Mouse (Mus musculus): ENCODE data around the gene Oasl2. TPM values are rescaled to one million over a fixed set of nuclear protein-coding genes. Genes with fewer than 3 reads are reported as not detected.
A peak's percentile ranks its signal among the peaks of the same experiment; 100 is the strongest.
"Not testable (repeated sequence)": the region's sequence is repeated elsewhere in the genome, so short reads cannot be mapped to it uniquely, and the experiment has no call there.

Gene Oasl2
- polyA plus RNA-seq, 1 experiment from 2014 or later = 9.2 TPM

- H3K27ac ChIP-seq; ATAC-seq (ENCODE audit: borderline replicate concordance, extremely low read depth, low FRiP score, low TSS enrichment); H3K4me3 ChIP-seq; H3K9me3 ChIP-seq; H3K9ac ChIP-seq; H3K4me1 ChIP-seq; H3K36me3 ChIP-seq; H3K4me2 ChIP-seq; H3K27me3 ChIP-seq: not testable (repeated sequence)
- WGBS = 73% methylated on average over 6 of the region's 7 CpGs
These were observed 14.4 kb upstream of the Oasl2 start for GRCm38 (mm10) chr5:114882319-114882718.

DNA sequence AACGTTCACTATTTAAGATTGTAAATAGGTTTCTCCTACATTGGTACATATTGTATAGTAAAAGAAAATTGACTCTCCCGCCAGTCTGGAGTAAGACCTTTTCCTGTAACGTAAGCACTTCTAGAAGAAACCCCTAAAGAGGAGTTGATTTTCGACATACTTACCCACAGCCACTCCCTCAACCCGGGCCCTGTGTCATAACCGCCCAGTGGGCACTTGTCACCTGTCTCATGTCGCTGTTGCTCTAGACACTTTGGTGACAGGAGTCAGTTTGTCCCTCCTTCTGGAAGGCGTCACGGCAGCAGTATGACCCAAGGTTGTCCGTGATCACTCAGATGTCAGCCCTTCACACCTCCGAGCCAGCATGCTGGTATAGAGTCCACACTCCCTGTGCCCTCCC lies 13.7 kb upstream of the Oasl2 start:
- no peaks in the 10 kb centered on the region for H3K9me3 ChIP-seq
- 69% methylated on average over 11 of the region's 11 CpGs for WGBS

DNA sequence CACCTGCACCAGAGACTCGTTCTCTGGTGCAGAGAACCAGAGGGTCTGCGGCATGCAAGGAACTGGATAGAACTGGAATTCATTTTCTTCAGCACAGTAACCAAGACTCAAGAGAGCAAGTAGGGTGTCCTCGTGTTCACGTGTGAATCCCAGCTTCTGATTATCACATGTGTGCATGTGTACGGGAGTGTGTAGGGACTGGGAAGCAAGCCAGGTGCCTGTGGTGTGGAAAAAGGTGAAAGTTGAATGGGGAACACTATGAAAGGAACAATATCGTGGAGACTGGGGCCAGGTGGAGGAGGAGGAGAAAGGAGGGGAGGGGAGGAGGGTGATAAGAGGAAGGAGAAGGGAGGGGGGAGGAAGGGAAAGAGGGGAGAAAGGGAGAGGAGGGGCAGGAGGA lies 9.9 kb upstream of the Oasl2 start:
- no peak overlapping the region for H3K4me3 ChIP-seq
- H3K36me3 ChIP-seq = no peaks in the 10 kb centered on the region
- no peaks in the 10 kb centered on the region for H3K27me3 ChIP-seq
- no peak for ATAC-seq (ENCODE audit: borderline replicate concordance, extremely low read depth, low FRiP score, low TSS enrichment)
- WGBS = 73% methylated on average over 6 of the region's 6 CpGs
- no peak overlapping the region for H3K9ac ChIP-seq
- no peak overlapping the region for H3K4me2 ChIP-seq
- no peaks in the 10 kb centered on the region for H3K9me3 ChIP-seq
- no peaks in the 10 kb centered on the region for H3K4me1 ChIP-seq
- no peak overlapping the region for H3K27ac ChIP-seq

More for the DNA sequence above, 13.7 kb upstream of the Oasl2 start:
- no peak overlapping the region for H3K4me3 ChIP-seq
- no peaks in the 10 kb centered on the region for H3K27me3 ChIP-seq
- no peaks in the 10 kb centered on the region for H3K36me3 ChIP-seq
- no peak overlapping the region for H3K4me2 ChIP-seq
- no peaks in the 10 kb centered on the region for H3K4me1 ChIP-seq
- H3K9ac ChIP-seq = no peak overlapping the region
- no peak overlapping the region for H3K27ac ChIP-seq
- no peak; the same call in 1 of the 2 replicates for ATAC-seq (ENCODE audit: borderline replicate concordance, extremely low read depth, low FRiP score, low TSS enrichment)

GRCm38 (mm10) chr5:114888995-114889394 lies 7.7 kb upstream of the Oasl2 start:
- H3K36me3 ChIP-seq = no peaks in the 10 kb centered on the region
- H3K4me3 ChIP-seq = no peak overlapping the region
- H3K4me1 ChIP-seq = no peaks in the 10 kb centered on the region
- no peaks in the 10 kb centered on the region for H3K9me3 ChIP-seq
- no peak overlapping the region for H3K27ac ChIP-seq
- no peaks in the 10 kb centered on the region for H3K27me3 ChIP-seq
- ATAC-seq (ENCODE audit: borderline replicate concordance, extremely low read depth, low FRiP score, low TSS enrichment) = no peak
- 80% methylated on average over 2 of the region's 2 CpGs for WGBS
- H3K9ac ChIP-seq = no peak overlapping the region
- no peak overlapping the region for H3K4me2 ChIP-seq

GRCm38 (mm10) chr5:114895542-114895941 lies 1.2 kb upstream of the Oasl2 start:
- Histone ChIP-seq H3K9ac (no peak overlapping the region), H3K27ac (no peak overlapping the region), H3K9me3 (no peaks in the 10 kb centered on the region), H3K4me2 (no peak overlapping the region), H3K36me3 (no peaks in the 10 kb centered on the region), H3K4me1 (peaks cover 13% of the 10 kb centered on the region; the same call in 1 of the 2 replicates), H3K4me3 (no peak overlapping the region), H3K27me3 (no peaks in the 10 kb centered on the region)
- WGBS = 70% methylated on average over 4 of the region's 4 CpGs
- ATAC-seq (ENCODE audit: borderline replicate concordance, extremely low read depth, low FRiP score, low TSS enrichment) = no peak

DNA sequence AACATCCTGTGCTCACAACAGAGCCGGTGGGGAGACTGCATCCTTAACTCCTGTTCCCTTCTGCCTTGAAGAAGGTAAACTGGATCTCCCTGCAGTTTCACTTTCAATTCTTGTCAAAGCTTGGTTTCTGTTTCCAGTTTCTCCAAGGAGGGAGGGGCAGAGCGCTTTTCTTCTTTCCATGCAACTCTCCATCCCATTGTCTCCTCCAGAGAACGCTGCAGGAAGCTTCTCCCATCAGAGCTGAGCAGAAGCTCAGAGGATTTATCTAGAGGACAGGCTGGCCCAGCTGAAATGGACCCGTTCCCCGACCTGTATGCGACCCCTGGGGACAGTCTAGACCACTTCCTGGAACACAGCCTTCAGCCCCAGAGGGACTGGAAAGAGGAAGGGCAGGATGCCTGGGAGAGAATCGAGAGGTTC lies 648 bp downstream of the Oasl2 start:
- Histone ChIP-seq H3K27ac (no peak overlapping the region), H3K4me1 (peaks cover 13% of the 10 kb centered on the region; the same call in 1 of the 2 replicates), H3K9me3 (no peaks in the 10 kb centered on the region), H3K36me3 (no peaks in the 10 kb centered on the region), H3K4me2 (peak overlapping the region; percentile 49), H3K9ac (peak overlapping the region; percentile 21; the same call in 1 of the 2 replicates), H3K4me3 (peak overlapping the region; percentile 32), H3K27me3 (no peaks in the 10 kb centered on the region)
- WGBS = 8% methylated on average over 7 of the region's 7 CpGs
- ATAC-seq (ENCODE audit: borderline replicate concordance, extremely low read depth, low FRiP score, low TSS enrichment) = no peak

- Histone ChIP-seq H3K27ac (no peak overlapping the region), H3K4me2 (no peak overlapping the region), H3K4me1 (peaks cover 13% of the 10 kb centered on the region; the same call in 1 of the 2 replicates), H3K36me3 (no peaks in the 10 kb centered on the region), H3K27me3 (no peaks in the 10 kb centered on the region), H3K9me3 (no peaks in the 10 kb centered on the region), H3K4me3 (no peak overlapping the region), H3K9ac (no peak overlapping the region)
- no peak for ATAC-seq (ENCODE audit: borderline replicate concordance, extremely low read depth, low FRiP score, low TSS enrichment)
- 66% methylated on average over 7 of the region's 7 CpGs for WGBS
These were observed 2.1 kb downstream of the Oasl2 start for GRCm38 (mm10) chr5:114898857-114899256.

DNA sequence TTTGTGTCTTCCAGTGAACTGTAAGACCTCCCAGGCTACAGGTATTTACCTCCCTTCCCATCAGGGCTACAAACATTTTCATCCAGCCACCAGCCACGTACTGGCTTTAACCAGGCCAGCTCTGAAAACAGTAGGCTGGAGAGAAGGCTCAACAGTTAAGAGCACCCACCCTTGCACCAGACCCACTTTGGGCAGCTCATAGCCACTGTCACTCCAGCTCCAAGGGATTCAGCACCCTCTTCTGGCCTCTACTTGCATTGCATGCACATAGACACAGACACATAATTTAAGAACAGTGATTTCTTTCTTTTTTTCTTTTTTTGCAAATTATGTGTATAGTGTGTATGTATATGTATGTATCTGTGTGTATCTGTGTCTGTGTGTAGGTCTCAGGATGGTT lies 5.7 kb downstream of the Oasl2 start:
- H3K36me3 ChIP-seq = no peaks in the 10 kb centered on the region
- ATAC-seq (ENCODE audit: borderline replicate concordance, extremely low read depth, low FRiP score, low TSS enrichment) = no peak
- no peak overlapping the region for H3K9ac ChIP-seq
- no peaks in the 10 kb centered on the region for H3K9me3 ChIP-seq
- no peak overlapping the region for H3K4me3 ChIP-seq
- WGBS = 33% methylated on average over 1 of the region's 1 CpGs
- H3K4me2 ChIP-seq = no peak overlapping the region
- H3K4me1 ChIP-seq = 0 out of 2 replicates have a peak, but pooled peaks cover 5% of the 10 kb centered on the region
- H3K27ac ChIP-seq = no peak overlapping the region
- H3K27me3 ChIP-seq = no peaks in the 10 kb centered on the region

DNA sequence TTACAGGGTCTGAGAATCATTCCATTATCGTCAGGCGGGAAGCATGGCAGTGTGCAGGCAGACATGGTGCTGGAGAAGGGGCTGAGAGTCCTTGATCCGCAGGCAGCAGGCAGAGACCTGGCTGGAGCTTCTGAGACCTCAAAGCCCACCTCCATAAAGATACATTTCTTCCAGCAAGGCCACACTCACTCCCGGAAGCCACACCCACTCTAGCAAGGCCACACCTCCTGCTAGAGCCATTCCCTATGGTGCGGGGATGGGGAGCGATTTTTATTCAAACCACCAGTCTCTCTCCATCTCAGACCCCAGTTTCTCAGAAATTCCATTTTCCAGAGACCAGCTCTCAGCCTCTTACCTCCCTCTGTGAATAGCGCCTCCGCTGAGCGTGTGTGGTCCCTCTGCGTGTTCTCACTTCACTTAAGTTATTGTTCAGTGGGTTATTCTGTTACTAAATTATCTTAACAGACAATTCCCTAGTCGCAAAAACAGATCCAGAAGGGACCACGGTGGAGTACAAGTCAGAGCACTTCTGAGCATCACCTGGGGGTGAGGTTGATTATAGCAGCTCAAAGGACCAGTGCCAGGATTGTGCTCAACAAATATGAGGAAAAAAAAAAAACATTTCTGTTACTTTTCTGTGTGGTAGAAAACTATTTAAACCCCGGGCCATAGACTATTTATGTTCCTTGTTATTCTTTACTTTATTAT lies 12.0 kb downstream of the Oasl2 start:
- Histone ChIP-seq H3K9ac (no peak overlapping the region), H3K27ac (no peak overlapping the region), H3K4me3 (no peak overlapping the region), H3K4me1 (no peaks in the 10 kb centered on the region), H3K36me3 (no peaks in the 10 kb centered on the region), H3K4me2 (no peak overlapping the region), H3K9me3 (no peaks in the 10 kb centered on the region), H3K27me3 (no peaks in the 10 kb centered on the region)
- WGBS = 51% methylated on average over 13 of the region's 13 CpGs
- ATAC-seq (ENCODE audit: borderline replicate concordance, extremely low read depth, low FRiP score, low TSS enrichment) = no peak

- Histone ChIP-seq H3K4me3 (no peak overlapping the region), H3K9ac (no peak overlapping the region), H3K9me3 (no peaks in the 10 kb centered on the region), H3K36me3 (no peaks in the 10 kb centered on the region), H3K4me1 (no peaks in the 10 kb centered on the region), H3K4me2 (no peak overlapping the region), H3K27me3 (no peaks in the 10 kb centered on the region), H3K27ac (no peak overlapping the region)
- ATAC-seq (ENCODE audit: borderline replicate concordance, extremely low read depth, low FRiP score, low TSS enrichment) = no peak
- 57% methylated on average over 4 of the region's 4 CpGs for WGBS
These were observed 16.9 kb downstream of the Oasl2 start for GRCm38 (mm10) chr5:114913686-114914085.

DNA sequence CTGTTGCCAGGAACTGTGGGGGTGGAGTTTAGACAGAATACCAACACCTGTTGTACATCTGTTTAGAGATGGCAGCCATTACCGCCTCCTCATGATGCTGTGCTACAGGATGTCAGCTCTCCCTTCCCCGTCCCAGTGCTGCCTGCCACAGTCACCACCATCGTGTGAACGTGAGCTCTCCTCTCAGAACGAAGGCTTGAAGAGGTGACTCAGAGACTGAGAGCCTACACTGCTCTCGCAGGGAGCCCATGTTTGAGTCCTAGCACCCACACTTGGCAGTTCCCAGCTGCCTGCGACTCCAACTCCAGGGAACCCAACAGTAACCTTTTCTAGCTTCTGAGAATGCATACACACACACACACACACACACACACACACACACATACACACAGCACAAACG lies 18.1 kb downstream of the Oasl2 start:
- Histone ChIP-seq H3K27me3 (no peaks in the 10 kb centered on the region), H3K4me2 (no peak overlapping the region), H3K27ac (no peak overlapping the region), H3K4me1 (no peaks in the 10 kb centered on the region), H3K9me3 (no peaks in the 10 kb centered on the region), H3K9ac (no peak overlapping the region), H3K4me3 (no peak overlapping the region), H3K36me3 (no peaks in the 10 kb centered on the region)
- ATAC-seq (ENCODE audit: borderline replicate concordance, extremely low read depth, low FRiP score, low TSS enrichment) = no peak
- WGBS = 57% methylated on average over 8 of the region's 8 CpGs

DNA sequence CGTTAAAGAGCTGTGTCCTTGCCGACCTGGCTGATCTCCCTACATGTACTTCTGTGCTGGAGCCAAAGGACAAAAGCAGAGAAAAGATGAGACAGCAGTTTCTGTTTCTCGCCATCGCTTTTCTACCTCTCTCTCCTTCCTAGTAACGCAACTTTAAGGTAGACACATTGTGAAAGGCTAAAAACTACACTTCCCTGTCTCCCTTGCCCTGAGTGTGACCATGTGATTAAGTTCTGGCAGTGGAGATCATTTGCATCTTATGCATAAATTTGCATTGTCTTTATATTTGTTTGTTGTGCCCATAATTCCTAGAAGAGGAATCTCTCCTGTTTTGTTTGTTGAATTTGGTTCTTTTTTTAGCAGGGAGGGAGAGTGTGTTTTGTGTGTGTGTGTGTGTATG lies 19.1 kb downstream of the Oasl2 start:
- no peaks in the 10 kb centered on the region for H3K9me3 ChIP-seq
- 68% methylated on average over 5 of the region's 5 CpGs for WGBS
- no peak for ATAC-seq (ENCODE audit: borderline replicate concordance, extremely low read depth, low FRiP score, low TSS enrichment)

More for the DNA sequence above, 19.1 kb downstream of the Oasl2 start:
- Histone ChIP-seq H3K4me1 (no peaks in the 10 kb centered on the region), H3K4me2 (no peak overlapping the region), H3K27ac (no peak overlapping the region), H3K9ac (no peak overlapping the region), H3K27me3 (no peaks in the 10 kb centered on the region), H3K36me3 (no peaks in the 10 kb centered on the region), H3K4me3 (no peak overlapping the region)
